Mouse (Mus musculus) forebrain, embryonic 12.5 days (tissue): ENCODE data around the gene Pcsk4. TPM values are rescaled to one million over a fixed set of nuclear protein-coding genes. Genes with fewer than 3 reads are reported as not detected.

ENCODE experiments used
- ATAC-seq: fragments of 200-750 bp; cut with Nextera tagmentation; 2 replicates; pipeline ENCODE4 v1.8.0; 2017; ENCODE audit warnings: moderate TSS enrichment; ENCODE audit not compliant: low FRiP score
- H3K27ac ChIP-seq: fragments of 300-500 bp; sonication (generic); 2 replicates; pipeline ENCODE4 v1.5.1; 2016; ENCODE audit warnings: mild to moderate bottlenecking
- H3K27me3 ChIP-seq: fragments of 300-500 bp; sonication (generic); 2 replicates; pipeline ENCODE4 v1.6.1; 2016; ENCODE audit warnings: mild to moderate bottlenecking
- H3K36me3 ChIP-seq: fragments of 300-500 bp; sonication (generic); replicated peaks from 2 replicates; pipeline ENCODE4 v1.6.1; 2016; ENCODE audit warnings: mild to moderate bottlenecking
- H3K4me1 ChIP-seq: fragments of 300-500 bp; sonication (generic); 2 replicates; pipeline ENCODE4 v1.6.1; 2016
- H3K4me2 ChIP-seq: fragments of 300-500 bp; sonication (generic); 2 replicates; pipeline ENCODE4 v1.6.1; 2016; ENCODE audit warnings: mild to moderate bottlenecking, moderate library complexity
- H3K4me3 ChIP-seq: fragments of 300-500 bp; sonication (generic); replicated peaks from 2 replicates; pipeline ENCODE4 v1.5.1; 2016; ENCODE audit warnings: mild to moderate bottlenecking
- H3K9ac ChIP-seq: fragments of 300-500 bp; sonication (generic); 2 replicates; pipeline ENCODE4 v1.6.1; 2016; ENCODE audit warnings: mild to moderate bottlenecking
- H3K9me3 ChIP-seq: fragments of 300-500 bp; sonication (generic); 2 replicates; pipeline ENCODE4 v1.6.1; 2016
- WGBS: fragments of 180-500 bp; shearing (Covaris S2); methylation state at CpG from one replicate; pipeline ENCODE4 v1.1.7; 2016; 5-methylcytosine and 5-hydroxymethylcytosine counted together
- microRNA-seq: library from miRNA; unstranded; fragments of <30 nt; microRNA quantifications from one replicate; pipeline ENCODE4, GENCODE M21; 2017
- polyA plus RNA-seq: library from polyadenylated mRNA; unstranded; fragments of >200 nt; fragmentation: Nextera tagmentation; extraction: Ambion mirVana; gene quantifications from 2 replicates; pipeline ENCODE4 v1.2.1, GENCODE M21; 2016

The Pcsk4 gene
- polyA plus RNA-seq, 1 experiment from 2014 or later = 3.7 TPM

DNA sequence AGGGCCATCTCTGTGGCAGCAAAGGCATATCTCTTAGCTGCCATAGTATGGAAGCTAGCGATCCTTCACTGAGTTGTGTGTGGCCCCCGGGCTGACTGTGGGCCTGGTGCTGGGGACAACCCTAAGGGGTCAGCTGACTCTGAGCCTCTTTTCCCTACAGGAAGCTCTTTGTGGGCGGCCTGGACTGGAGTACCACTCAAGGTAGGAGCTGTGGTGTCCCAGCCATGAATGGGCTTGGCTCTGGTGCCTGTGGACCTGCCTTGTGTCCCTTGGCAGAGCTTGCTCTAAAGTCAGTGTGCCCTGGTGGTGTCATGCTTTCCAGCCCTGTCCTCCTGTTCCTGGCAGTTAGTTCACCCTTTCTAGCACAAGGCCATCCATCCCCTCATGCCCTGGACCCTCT is 55.5 kb downstream of the Pcsk4 start:
- Histone ChIP-seq H3K4me1 (peaks cover 12% of the 10 kb centered on the region), H3K4me3 (no peak overlapping the region), H3K9ac (no peak overlapping the region), H3K27me3 (no peaks in the 10 kb centered on the region), H3K27ac (no peak overlapping the region), H3K4me2 (no peak overlapping the region), H3K36me3 (peaks cover 71% of the 10 kb centered on the region), H3K9me3 (no peaks in the 10 kb centered on the region)
- 94% methylated on average over 3 of the region's 3 CpGs for WGBS
- ATAC-seq = no peak

GRCm38 (mm10) chr10:80271870-80272585 is 57.3 kb downstream of the Pcsk4 start:
- Histone ChIP-seq H3K4me2 (no peak overlapping the region), H3K9me3 (no peaks in the 10 kb centered on the region), H3K27me3 (no peaks in the 10 kb centered on the region), H3K4me3 (no peak overlapping the region), H3K27ac (no peak overlapping the region), H3K36me3 (peaks cover 61% of the 10 kb centered on the region), H3K4me1 (peaks cover 31% of the 10 kb centered on the region), H3K9ac (no peak overlapping the region)
- WGBS = 90% methylated on average over 8 of the region's 8 CpGs
- ATAC-seq = no peak

Small RNAs within 50 kb of the gene (microRNA-seq; reads per million reads assigned to microRNA genes)
- 0.97 reads per million for gene Mir6911

Other genes with a start within 250 kb of the Pcsk4 start
- 14.8 and 16.4 TPM in 2 replicates for gene Sbno2, start 223.9 kb downstream of the Pcsk4 start, polyA plus RNA-seq
- gene Stk11, start 213.7 kb downstream of the Pcsk4 start, polyA plus RNA-seq = 20.8 and 23.2 TPM in 2 replicates
- 405 and 428 TPM in 2 replicates for gene Atp5d, start 190.9 kb downstream of the Pcsk4 start, polyA plus RNA-seq
- 13.2 and 13.8 TPM in 2 replicates for gene Cbarp, start 188.7 kb downstream of the Pcsk4 start, polyA plus RNA-seq
- 45.0 and 50.3 TPM in 2 replicates for gene Midn, start 181.2 kb downstream of the Pcsk4 start, polyA plus RNA-seq
- 224 and 240 TPM in 2 replicates for gene Cirbp, start 163.5 kb downstream of the Pcsk4 start, polyA plus RNA-seq
- 11.1 and 11.6 TPM in 2 replicates for gene 1600002K03Rik, start 156.6 kb downstream of the Pcsk4 start, polyA plus RNA-seq
- 36.4 and 48.9 TPM in 2 replicates for gene Efna2, start 150.0 kb downstream of the Pcsk4 start, polyA plus RNA-seq
- 55.5 and 58.4 TPM in 2 replicates for gene Mum1, start 103.1 kb downstream of the Pcsk4 start, polyA plus RNA-seq
- 201 and 216 TPM in 2 replicates for gene Ndufs7, start 80.4 kb downstream of the Pcsk4 start, polyA plus RNA-seq
- gene Gamt, start 68.5 kb downstream of the Pcsk4 start, polyA plus RNA-seq = 15.9 and 19.0 TPM in 2 replicates
- 65.1 and 69.7 TPM in 2 replicates for gene Dazap1, start 68.0 kb downstream of the Pcsk4 start, polyA plus RNA-seq
- 708 and 760 TPM in 2 replicates for gene Rps15, start 37.0 kb downstream of the Pcsk4 start, polyA plus RNA-seq
- gene Apc2, start 33.5 kb downstream of the Pcsk4 start, polyA plus RNA-seq = 144 and 165 TPM in 2 replicates
- gene 2310011J03Rik, start 9.0 kb downstream of the Pcsk4 start, polyA plus RNA-seq = 42.6 and 44.4 TPM in 2 replicates
- 4.1 and 4.4 TPM in 2 replicates for gene Reep6, start 455 bp upstream of the Pcsk4 start, polyA plus RNA-seq
- 0.17 and 0.55 TPM in 2 replicates for gene Adamtsl5, start 18.9 kb upstream of the Pcsk4 start, polyA plus RNA-seq
- gene Plk5, start 27.0 kb upstream of the Pcsk4 start, polyA plus RNA-seq = 0.23 and 0.40 TPM in 2 replicates
- gene Mex3d, start 58.2 kb upstream of the Pcsk4 start, polyA plus RNA-seq = 17.3 and 21.3 TPM in 2 replicates
- gene Mbd3, start 70.1 kb upstream of the Pcsk4 start, polyA plus RNA-seq = 312 and 327 TPM in 2 replicates
- gene Uqcr11, start 77.3 kb upstream of the Pcsk4 start, polyA plus RNA-seq = 371 and 400 TPM in 2 replicates
- gene Tcf3, start 104.1 kb upstream of the Pcsk4 start, polyA plus RNA-seq = 203 and 205 TPM in 2 replicates
- 0.68 and 0.83 TPM in 2 replicates for gene Onecut3, start 165.3 kb upstream of the Pcsk4 start, polyA plus RNA-seq
- 0.46 and 0.64 TPM in 2 replicates for gene Atp8b3, start 209.6 kb upstream of the Pcsk4 start, polyA plus RNA-seq
- gene Rexo1, start 232.1 kb upstream of the Pcsk4 start, polyA plus RNA-seq = 31.0 and 36.0 TPM in 2 replicates
- 8.7 and 9.5 TPM in 2 replicates for gene Klf16, start 247.8 kb upstream of the Pcsk4 start, polyA plus RNA-seq